Mouse (Mus musculus): ENCODE data around the gene Chst12.

Chst12 gene

GRCm38 (mm10) chr5:140570223-140570870, 65.0 kb downstream of the Chst12 start:
- DNase-seq (ENCODE audit: low spot score in 2 of 2) = no peak

GRCm38 (mm10) chr5:140571201-140571600, 65.9 kb downstream of the Chst12 start:
- DNase-seq (ENCODE audit: low spot score in 2 of 2) = no peak

GRCm38 (mm10) chr5:140571673-140572072, 66.3 kb downstream of the Chst12 start:
- DNase-seq (ENCODE audit: low spot score in 2 of 2) = no peak

- no peak for DNase-seq (ENCODE audit: low spot score in 2 of 2)
Measured at GRCm38 (mm10) chr5:140572611-140573010, 67.3 kb downstream of the Chst12 start.

All from spleen, postnatal 14 days (tissue).